Mouse (Mus musculus) liver, embryonic 14.5 days (tissue): ENCODE measurements around the gene Vtn.

Source experiments
- CTCF ChIP-seq: IDR thresholded peaks from 2 replicates; pipeline ENCODE4 v1.5.1; 2016; ENCODE audit warnings: antibody characterized with exemption, low read depth, control low read depth
- EP300 ChIP-seq: IDR thresholded peaks from 2 replicates; pipeline ENCODE4 v1.6.1; 2016; ENCODE audit warnings: antibody characterized with exemption, low read depth

GRCm38 (mm10) chr11:78465116-78465515 lies 33.8 kb upstream of the Vtn start:
- TF ChIP-seq EP300 (no peak), CTCF (no peak)
